Mouse (Mus musculus) lung, embryonic 16.5 days (tissue): Measurements from ENCODE around the gene Vmn1r175. TPM values are rescaled to one million over a fixed set of nuclear protein-coding genes. Genes with fewer than 3 reads are reported as not detected.
"Not testable (repeated sequence)": the region's sequence is repeated elsewhere in the genome, so short reads cannot be mapped to it uniquely, and the experiment has no call there.

Experiments
- ATAC-seq: fragments of 200-750 bp; cut with Nextera tagmentation; 2 replicates; pipeline ENCODE4 v1.8.0; 2017; ENCODE audit warnings: low read depth, mild to moderate bottlenecking, moderate library complexity
- H3K27ac ChIP-seq: fragments of 300-500 bp; sonication (generic); 2 replicates; pipeline ENCODE4 v1.5.1; 2014; ENCODE audit warnings: mild to moderate bottlenecking, control low read depth, low read length
- H3K27me3 ChIP-seq: fragments of 300-500 bp; sonication (generic); 2 replicates; pipeline ENCODE4 v1.6.1; 2014; ENCODE audit warnings: low read depth, low read length, mixed read lengths; ENCODE audit not compliant: control insufficient read depth, insufficient read depth
- H3K36me3 ChIP-seq: fragments of 300-500 bp; sonication (generic); 2 replicates; pipeline ENCODE4 v1.6.1; 2014; ENCODE audit warnings: low read length; ENCODE audit not compliant: control insufficient read depth, insufficient read depth
- H3K4me1 ChIP-seq: fragments of 300-500 bp; sonication (generic); replicated peaks from 2 replicates; pipeline ENCODE4 v1.6.1; 2014; ENCODE audit warnings: low read length, mixed read lengths; ENCODE audit not compliant: control insufficient read depth, insufficient read depth
- H3K4me2 ChIP-seq: fragments of 300-500 bp; sonication (generic); 2 replicates; pipeline ENCODE4 v1.6.1; 2014; ENCODE audit warnings: low read depth, low read length, control low read depth
- H3K4me3 ChIP-seq: fragments of 300-500 bp; sonication (generic); 2 replicates; pipeline ENCODE4 v1.5.1; 2014; ENCODE audit warnings: mild to moderate bottlenecking, low read length, control low read depth
- H3K9ac ChIP-seq: fragments of 300-500 bp; sonication (generic); 2 replicates; pipeline ENCODE4 v1.6.1; 2014; ENCODE audit warnings: low read length, control low read depth
- H3K9me3 ChIP-seq: fragments of 300-500 bp; sonication (generic); 2 replicates; pipeline ENCODE4 v1.6.1; 2016; ENCODE audit warnings: low read length; ENCODE audit not compliant: control insufficient read depth
- WGBS: fragments of 180-500 bp; shearing (Covaris S2); extraction: QIAGEN DNeasy Blood & Tissue Kit; methylation state at CpG from one replicate; pipeline ENCODE4 v1.1.7; 2014; 5-methylcytosine and 5-hydroxymethylcytosine counted together
- polyA plus RNA-seq: library from polyadenylated mRNA; unstranded; fragments of >200 nt; fragmentation: Nextera tagmentation; extraction: Ambion mirVana; gene quantifications from 2 replicates; pipeline ENCODE4 v1.2.1, GENCODE M21; 2015

Vmn1r175 gene
- polyA plus RNA-seq, result not detected in 2 replicates

- not testable (repeated sequence) for H3K36me3 ChIP-seq, ATAC-seq
Observed at GRCm38 (mm10) chr7:23810543-23810942, at the start of gene Vmn1r175. TSS of gene Vmn1r175 (minus strand) at chr7:23810643.

DNA sequence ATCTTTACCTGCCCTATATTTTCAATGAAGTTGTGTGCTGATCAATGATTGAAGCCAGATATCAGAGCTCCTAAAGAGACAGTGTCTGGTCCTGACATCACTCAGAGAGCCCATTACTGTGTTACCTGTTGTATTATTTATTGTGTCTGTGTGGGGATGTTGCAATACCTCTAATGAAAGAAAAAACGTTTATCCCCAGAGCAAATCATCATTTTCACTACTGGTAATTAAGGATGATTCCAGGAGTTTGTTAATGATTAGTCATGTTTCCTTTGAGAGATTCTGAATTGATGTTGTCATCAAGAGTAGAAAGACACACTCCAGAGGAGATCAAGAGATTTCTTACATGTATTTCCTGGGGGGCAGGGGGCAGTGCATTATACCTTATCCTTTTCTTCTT lies 26.8 kb upstream of the Vmn1r175 start, which contains the start of gene Vmn1r176:
Vmn1r176 (minus strand) TSS at position 101 of the 400 bp plus-strand sequence.
- H3K27me3 ChIP-seq, H3K9ac ChIP-seq, H3K9me3 ChIP-seq, ATAC-seq, H3K27ac ChIP-seq, H3K4me3 ChIP-seq, H3K36me3 ChIP-seq, H3K4me2 ChIP-seq, H3K4me1 ChIP-seq: not testable (repeated sequence)
- no CpG with 5 or more reads among the region's 1 CpGs for WGBS

More at GRCm38 (mm10) chr7:23810543-23810942, at the start of gene Vmn1r175:
- H3K4me3 ChIP-seq, H3K27me3 ChIP-seq, H3K4me2 ChIP-seq, H3K4me1 ChIP-seq, H3K27ac ChIP-seq, H3K9me3 ChIP-seq, H3K9ac ChIP-seq: not testable (repeated sequence)

DNA sequence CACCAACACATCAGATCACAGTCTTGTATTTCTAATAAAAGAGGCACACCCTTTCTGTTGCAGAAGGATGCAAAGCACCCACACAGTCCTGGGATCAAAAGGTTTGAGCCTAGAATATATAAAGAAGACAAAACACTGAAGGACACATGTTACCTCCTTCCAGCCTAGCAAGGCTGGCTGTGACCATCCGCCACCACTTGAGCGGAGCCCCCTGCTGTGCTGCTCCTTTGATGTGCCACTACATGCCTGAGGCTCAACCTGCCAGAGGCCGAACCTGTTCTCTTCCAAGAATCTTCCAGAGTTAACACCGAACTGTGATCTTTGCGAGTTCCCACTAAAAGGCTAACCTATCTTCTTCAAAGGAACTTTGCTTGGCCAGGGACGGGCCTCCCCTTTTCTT lies 25.9 kb downstream of the Vmn1r175 start:
- Histone ChIP-seq H3K4me2 (no peak overlapping the region), H3K27me3 (no peaks in the 10 kb centered on the region), H3K4me3 (no peak overlapping the region), H3K4me1 (no peaks in the 10 kb centered on the region), H3K9ac (no peak overlapping the region), H3K9me3 (peaks cover 11% of the 10 kb centered on the region; the same call in 1 of the 2 replicates), H3K27ac (no peak overlapping the region), H3K36me3 (no peaks in the 10 kb centered on the region)
- WGBS, result 76% methylated on average over 6 of the region's 6 CpGs
- ATAC-seq, result no peak

Other genes starting within 250 kb of the Vmn1r175 start
- gene Vmn1r169, start 235.1 kb downstream of the Vmn1r175 start, polyA plus RNA-seq, result not detected in 2 replicates
- gene Vmn1r170, start 204.5 kb downstream of the Vmn1r175 start, polyA plus RNA-seq, result not detected in 2 replicates
- not detected in 2 replicates for gene Vmn1r171, start 179.9 kb downstream of the Vmn1r175 start, polyA plus RNA-seq
- gene Vmn1r172, start 152.3 kb downstream of the Vmn1r175 start, polyA plus RNA-seq, result not detected in 2 replicates
- gene Vmn1r173, start 109.9 kb downstream of the Vmn1r175 start, polyA plus RNA-seq, result not detected in 2 replicates
- not detected in 2 replicates for gene Vmn1r174, start 58.4 kb downstream of the Vmn1r175 start, polyA plus RNA-seq
- not detected in 2 replicates for gene Vmn1r176, start 26.7 kb upstream of the Vmn1r175 start, polyA plus RNA-seq
- gene Vmn1r177, start 55.8 kb upstream of the Vmn1r175 start, polyA plus RNA-seq, result not detected in 2 replicates
- gene Vmn1r178, start 81.4 kb upstream of the Vmn1r175 start, polyA plus RNA-seq, result not detected in 2 replicates
- not detected in 2 replicates for gene Vmn1r179, start 116.3 kb upstream of the Vmn1r175 start, polyA plus RNA-seq
- not detected in 2 replicates for gene Vmn1r180, start 140.0 kb upstream of the Vmn1r175 start, polyA plus RNA-seq
- not detected in 2 replicates for gene Vmn1r181, start 164.0 kb upstream of the Vmn1r175 start, polyA plus RNA-seq
- gene V1rd19, start 191.0 kb upstream of the Vmn1r175 start, polyA plus RNA-seq, result not detected in 2 replicates
- not detected in 2 replicates for gene Vmn1r183, start 242.6 kb upstream of the Vmn1r175 start, polyA plus RNA-seq